Mouse (Mus musculus): ENCODE data around the gene Cnpy4.

The Cnpy4 gene

DNA sequence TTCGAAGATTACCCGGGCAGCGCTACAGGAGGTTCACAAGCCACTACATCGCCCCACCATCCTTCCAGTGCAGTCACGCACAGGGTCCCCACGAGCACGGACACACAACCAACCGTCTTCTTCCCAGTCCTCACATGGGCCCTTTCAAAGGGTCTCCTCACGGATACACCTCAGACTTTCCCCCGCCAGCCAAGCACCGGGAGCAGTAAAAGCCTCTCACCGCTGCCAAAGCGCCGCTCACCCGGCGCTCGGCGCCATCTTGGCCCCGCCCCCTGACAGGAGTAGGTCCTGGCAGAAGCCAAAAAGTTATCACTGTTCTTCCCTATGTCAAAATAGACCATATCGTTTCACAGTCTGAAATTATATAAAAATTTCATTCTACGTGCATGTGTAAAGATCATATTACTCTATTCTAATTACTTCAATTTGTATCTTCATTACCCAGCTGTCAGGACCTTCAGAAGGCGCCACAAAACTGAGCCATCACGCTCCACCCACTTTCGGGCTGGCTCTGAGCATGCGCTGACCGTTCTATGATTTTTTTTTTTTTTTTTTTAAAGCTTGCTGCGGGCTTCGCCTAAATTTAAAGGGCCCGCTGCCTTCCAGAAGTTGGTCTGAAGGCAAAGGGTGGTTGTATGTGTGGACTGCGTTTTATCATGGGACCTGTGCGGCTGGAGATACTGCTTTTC is at the start of gene Cnpy4, which contains the start of gene Taf6:
Gene Cnpy4, plus strand, starts transcription at position 536 of the 689 bp plus-strand sequence.
Gene Taf6, minus strand, starts transcription at position 502 of the 689 bp plus-strand sequence.
- in situ Hi-C loops (cut with MboI; ENCODE audit: low pct_unique_long_range_greater_than_20kb in 1 of 2, low sequenced_read_pairs in 2 of 2, unreplicated experiment in 1 of 2): no loop called here

DNA sequence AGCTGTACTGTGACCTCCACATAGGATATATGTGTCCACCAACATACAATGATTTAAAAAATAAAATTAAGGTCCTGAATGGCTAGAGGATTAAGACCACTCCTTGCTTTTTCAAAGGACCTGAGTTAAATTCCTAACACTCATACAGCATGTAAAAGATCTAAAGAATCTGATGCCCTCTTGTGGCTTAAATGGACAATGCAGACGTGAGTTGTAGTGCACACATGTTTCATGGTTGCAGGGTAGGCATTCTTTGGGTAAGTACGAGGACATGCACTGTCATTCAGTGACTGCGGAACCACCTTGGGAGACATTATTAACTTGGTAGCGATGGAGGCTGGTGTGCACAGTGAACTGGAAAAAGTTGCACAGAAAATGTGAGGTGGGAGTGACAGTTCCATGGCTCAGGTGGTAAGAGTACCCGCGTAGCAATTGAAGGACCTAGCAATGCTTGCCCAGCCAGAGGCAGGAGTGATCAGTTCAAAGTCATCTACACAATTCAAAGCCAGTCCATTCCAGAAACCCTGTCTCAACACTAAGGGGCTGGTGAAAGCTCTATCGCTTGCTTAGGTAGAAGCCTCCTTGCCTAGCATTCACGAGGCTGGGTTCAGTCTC is 49.2 kb upstream of the Cnpy4 start:
- in situ Hi-C loops (cut with MboI; ENCODE audit: low pct_unique_long_range_greater_than_20kb in 1 of 2, low sequenced_read_pairs in 2 of 2, unreplicated experiment in 1 of 2): loop anchor here in 1 of 2 experiments (10.0 kb wide), 1 partner anchor 243 kb away; no protein-coding TSS in a partner anchor

DNA sequence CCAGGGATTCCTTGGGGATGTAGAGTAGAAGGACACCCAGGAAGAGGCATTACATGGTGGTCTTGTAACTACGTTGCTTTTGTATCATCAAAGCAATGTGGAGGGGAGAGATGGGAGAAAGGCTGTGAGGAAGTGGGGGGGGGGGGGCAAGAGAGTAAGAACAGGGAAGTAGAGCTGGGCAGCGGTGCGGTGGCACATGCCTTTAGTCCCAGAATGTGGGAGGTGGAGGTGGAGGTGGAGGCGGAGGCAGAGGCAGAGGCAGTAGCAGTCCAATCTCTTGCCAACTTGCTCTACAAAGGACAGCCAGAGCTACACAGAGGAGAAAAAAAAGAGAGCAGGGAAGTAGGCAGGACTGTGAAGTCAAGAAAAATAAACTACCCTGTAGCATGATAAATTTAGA is 48.7 kb upstream of the Cnpy4 start:
- in situ Hi-C loops (cut with MboI; ENCODE audit: low pct_unique_long_range_greater_than_20kb in 1 of 2, low sequenced_read_pairs in 2 of 2, unreplicated experiment in 1 of 2): loop anchor here in 1 of 2 experiments (10.0 kb wide), 1 partner anchor 244 kb away; no protein-coding TSS in a partner anchor

DNA sequence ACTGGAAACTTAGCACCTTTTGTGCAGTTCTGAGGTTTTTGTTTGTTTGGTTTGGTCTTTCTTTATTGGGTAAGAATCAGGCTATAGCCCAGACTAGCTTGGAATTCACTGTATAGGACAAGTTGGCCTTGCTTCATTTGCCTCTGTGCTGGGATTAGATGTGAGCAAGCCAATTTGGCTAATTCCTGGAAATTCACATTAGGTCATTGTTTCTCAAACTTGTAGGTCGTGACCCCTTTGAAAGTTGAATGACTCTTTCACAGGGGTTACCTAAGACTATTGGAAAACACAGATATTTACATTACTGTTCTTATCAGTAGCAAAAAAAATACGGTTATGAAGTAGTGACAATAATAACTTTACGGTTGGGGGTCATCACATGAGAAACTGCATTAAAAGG is 32.9 kb upstream of the Cnpy4 start:
- in situ Hi-C loops (cut with MboI; ENCODE audit: low pct_unique_long_range_greater_than_20kb in 1 of 2, low sequenced_read_pairs in 2 of 2, unreplicated experiment in 1 of 2): no loop called here

DNA sequence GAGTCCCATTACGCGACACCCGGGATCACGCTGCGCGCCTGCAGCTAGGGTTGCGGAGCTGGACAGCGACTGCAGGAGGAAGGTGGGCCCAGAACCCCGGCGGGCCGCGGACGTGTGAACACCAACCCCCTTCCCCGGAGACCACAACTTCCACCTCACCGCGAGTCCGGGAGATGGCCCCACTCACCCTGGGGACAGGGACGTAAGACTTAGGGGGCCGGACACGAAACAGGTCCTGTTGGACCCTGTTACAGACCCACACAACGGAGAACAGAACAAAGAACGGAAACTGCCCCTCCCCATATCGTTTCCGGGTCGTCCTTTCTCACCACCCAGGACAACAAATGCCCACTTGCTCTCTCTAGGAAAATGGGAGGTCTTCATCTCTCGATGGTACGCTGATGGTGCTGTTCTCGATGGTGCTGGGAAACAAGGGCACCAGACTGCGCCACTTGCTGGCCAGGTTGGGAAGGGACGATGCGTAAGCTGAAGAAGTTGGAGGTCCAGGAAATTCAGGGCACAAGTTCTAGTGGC is 31.8 kb upstream of the Cnpy4 start, which contains the start of gene Zfp113:
Gene Zfp113, minus strand, starts transcription at position 302 of the 534 bp plus-strand sequence.
- in situ Hi-C loops (cut with MboI; ENCODE audit: low pct_unique_long_range_greater_than_20kb in 1 of 2, low sequenced_read_pairs in 2 of 2, unreplicated experiment in 1 of 2): no loop called here

DNA sequence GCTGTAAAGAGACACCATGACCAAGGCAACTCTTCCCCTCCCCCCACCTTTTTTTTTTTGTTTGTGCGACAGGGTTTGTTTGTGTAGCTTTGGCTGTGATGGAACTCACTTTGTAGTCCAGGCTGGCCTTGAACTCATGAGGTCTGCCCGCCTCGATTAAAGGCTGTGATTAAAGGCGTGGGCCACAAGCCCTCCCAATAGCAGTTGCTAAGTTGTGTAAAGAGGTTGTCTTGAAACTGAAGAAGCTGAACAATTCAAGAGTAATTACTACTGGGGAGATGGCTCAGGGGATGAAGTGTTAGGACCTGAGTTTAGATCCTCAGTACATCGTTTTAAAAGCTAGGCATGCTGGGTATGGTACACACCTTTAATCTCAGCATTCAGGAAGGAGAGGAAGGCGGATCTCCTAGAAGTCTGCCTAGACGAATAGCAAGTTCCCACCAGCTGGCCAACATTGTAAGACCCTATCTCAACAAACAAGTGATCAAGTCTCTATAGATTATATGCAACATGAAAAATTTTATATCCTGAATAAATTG is 27.0 kb upstream of the Cnpy4 start:
- in situ Hi-C loops (cut with MboI; ENCODE audit: low pct_unique_long_range_greater_than_20kb in 1 of 2, low sequenced_read_pairs in 2 of 2, unreplicated experiment in 1 of 2): no loop called here

DNA sequence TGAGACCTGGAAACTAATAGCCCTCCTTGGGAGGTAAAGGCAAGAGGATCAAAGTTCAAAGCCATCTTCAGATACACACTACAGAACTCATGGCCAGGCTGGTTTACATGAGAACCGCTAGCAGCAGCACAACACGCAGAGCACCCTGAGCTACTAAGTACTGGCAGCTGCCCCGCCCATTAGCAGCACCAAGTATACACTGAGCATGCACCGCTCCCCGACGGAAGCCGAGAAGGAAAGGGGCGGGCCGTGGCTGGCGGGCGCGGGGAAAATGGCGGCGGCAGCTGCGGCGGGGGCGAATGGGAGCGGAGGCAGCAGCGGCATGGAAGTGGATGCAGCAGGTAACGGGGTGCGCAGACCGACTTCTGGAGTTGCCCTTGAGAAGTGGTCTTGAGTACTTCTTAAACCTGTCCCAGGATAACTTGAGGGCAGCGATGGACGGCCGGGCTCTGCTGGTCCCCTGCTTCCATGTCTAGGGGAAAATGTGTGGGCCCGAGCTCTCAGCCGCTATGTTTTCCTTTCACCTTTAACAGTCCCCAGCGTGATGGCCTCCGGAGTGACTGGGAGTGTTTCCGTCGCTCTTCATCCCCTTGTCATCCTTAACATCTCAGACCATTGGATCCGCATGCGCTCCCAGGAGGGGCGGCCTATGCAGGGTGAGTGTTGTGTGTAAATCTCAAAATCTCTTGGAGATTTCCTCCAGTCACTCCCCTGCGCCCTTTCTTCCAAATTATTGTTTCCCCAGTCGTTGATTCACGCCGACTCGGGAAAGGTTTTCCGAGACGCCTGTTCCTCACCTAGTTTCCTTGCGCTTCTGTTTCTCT is 26.2 kb upstream of the Cnpy4 start, which contains the start of gene Cops6:
Gene Cops6, plus strand, starts transcription at position 230 of the 824 bp plus-strand sequence.
- in situ Hi-C loops (cut with MboI; ENCODE audit: low pct_unique_long_range_greater_than_20kb in 1 of 2, low sequenced_read_pairs in 2 of 2, unreplicated experiment in 1 of 2): no loop called here

DNA sequence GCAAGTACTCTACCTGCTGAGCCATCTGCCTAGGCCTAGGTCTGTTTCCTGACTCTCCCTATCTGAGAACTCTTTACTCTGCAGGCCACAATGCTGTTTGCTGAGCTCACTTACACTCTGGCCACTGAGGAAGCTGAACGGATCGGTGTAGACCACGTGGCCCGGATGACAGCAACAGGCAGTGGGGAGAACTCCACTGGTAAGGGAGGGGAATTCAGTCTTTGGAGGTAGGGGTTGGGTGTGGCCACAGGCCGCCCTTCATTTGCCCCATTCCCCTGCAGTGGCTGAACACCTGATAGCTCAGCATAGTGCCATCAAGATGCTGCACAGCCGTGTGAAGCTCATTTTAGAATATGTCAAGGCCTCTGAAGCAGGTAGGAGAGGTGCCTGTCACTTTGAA is 24.2 kb upstream of the Cnpy4 start:
- in situ Hi-C loops (cut with MboI; ENCODE audit: low pct_unique_long_range_greater_than_20kb in 1 of 2, low sequenced_read_pairs in 2 of 2, unreplicated experiment in 1 of 2): no loop called here

DNA sequence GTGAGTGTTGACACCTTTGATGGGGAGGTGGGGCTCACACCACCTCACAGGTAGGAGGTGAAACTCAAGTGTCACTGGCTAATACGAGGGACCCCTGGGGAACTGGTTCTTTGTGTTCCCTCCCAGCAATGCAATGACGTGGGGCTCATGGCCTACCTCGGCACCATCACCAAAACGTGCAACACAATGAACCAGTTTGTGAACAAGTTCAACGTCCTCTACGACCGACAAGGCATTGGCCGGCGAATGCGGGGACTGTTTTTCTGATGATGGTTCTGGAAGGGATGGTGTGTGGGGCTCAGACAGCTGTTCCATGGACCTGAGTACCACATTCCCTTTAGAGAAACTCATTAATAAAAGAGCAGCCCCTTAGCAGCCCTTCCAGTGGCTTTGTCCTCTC is 23.7 kb upstream of the Cnpy4 start:
- in situ Hi-C loops (cut with MboI; ENCODE audit: low pct_unique_long_range_greater_than_20kb in 1 of 2, low sequenced_read_pairs in 2 of 2, unreplicated experiment in 1 of 2): no loop called here

DNA sequence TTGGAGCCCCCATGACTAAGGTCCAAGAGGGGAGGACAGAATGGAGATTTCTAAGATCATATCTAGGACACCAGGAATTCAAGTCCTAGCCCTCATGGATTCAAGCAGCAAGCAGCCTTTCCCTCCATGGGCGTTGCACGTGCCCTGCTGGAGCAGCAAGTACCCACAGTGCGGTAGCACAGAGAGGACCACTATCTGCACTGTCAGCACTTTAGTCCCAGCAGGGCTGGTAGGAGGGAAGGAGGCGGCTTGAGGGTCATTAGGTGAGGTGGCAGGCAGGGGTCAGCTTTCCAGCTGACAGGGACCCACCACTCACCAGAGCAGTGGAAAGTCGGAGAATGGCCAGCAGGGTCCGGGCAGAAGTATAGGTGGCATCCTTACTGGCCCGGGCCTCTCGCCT is 21.7 kb upstream of the Cnpy4 start:
- in situ Hi-C loops (cut with MboI; ENCODE audit: low pct_unique_long_range_greater_than_20kb in 1 of 2, low sequenced_read_pairs in 2 of 2, unreplicated experiment in 1 of 2): no loop called here

DNA sequence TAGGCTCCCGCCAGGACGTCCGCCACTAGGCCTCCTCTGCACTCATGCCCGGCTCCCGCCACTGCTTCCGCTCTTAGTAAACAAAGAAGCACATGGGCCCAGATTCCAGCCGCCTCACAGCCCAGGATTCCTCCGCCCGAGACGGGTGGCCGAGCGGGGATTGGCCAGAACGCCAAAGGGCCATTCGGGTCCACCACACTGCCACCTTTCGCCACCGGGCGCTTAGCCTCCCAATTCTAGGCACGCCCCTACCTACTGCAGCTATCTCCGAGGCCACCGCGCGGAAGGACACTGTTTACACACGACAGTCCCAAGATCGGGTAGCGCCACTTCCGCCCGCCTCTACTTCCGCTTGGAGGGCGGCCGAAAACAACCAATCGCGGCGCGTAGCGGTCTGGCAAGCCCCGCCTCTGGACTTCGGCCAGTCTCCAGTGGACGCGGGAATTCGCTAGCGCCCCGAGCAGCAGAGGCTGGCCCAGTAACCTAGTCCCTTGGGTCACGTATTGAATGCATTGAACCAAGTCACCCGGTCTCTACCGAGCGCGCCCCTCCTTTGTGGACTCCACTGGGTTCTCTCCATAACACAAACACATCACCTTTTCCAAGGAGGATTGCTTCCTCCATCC is 16.2 kb upstream of the Cnpy4 start:
- in situ Hi-C loops (cut with MboI; ENCODE audit: low pct_unique_long_range_greater_than_20kb in 1 of 2, low sequenced_read_pairs in 2 of 2, unreplicated experiment in 1 of 2): no loop called here

DNA sequence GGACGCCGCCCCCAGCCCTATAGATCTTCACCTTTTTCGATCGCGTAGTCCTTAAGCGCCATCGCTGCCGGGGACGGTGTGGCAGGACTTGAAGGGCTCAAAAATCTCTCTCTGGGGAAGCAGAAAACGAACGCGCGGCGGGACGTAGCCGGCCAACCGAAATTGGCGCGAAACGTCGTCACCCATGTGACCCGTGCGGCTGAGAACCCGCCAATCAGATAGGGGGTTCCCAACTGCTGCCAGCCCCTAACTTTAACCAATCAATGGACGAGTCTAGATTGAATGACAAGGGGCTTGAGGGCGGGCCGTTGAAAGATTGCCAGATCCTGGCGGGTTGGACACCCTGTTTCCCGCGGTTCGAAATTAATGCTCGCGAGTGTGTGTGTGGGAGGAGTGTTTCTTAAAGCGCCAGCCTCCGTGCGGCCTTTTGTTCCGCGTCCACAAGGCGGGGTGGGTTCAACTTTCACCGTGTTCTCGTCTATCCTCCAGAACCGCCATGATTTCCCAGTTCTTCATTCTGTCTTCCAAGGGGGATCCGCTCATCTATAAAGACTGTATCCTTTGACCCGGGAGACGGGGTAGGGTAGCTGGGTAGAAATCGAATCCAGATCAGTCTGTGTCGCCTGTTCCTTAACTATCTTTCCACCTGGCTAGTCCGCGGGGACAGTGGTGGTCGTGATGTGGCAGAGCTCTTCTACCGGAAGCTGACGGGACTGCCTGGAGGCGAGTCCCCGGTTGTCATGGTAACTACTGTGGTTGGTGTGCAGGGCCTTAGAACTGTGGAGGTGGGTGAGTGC is 15.4 kb upstream of the Cnpy4 start, which contains the start of the genes Ap4m1 and Mcm7:
Gene Ap4m1, plus strand, starts transcription at position 308 of the 797 bp plus-strand sequence.
Gene Mcm7, minus strand, starts transcription at position 728 of the 797 bp plus-strand sequence.
- in situ Hi-C loops (cut with MboI; ENCODE audit: low pct_unique_long_range_greater_than_20kb in 1 of 2, low sequenced_read_pairs in 2 of 2, unreplicated experiment in 1 of 2): no loop called here

DNA sequence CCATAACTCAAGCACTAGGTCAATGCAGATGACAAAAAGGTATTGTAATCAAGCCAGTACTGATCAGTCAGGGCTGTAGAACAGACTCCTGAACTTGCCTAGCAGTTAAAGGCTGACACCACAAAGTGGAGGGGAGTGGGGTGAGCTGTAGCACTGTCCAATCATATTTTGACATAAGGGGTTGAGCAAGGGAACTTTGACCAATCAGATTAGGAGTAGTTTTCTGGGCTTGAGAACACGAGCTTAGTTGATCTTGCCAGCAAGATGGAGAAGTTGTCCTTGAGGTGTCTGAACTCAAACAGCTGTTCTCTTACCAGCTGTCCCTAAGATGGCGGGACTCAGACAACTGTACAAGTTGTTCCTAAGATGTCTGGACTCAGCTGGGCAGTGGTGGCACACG is 14.1 kb upstream of the Cnpy4 start:
- in situ Hi-C loops (cut with MboI; ENCODE audit: low pct_unique_long_range_greater_than_20kb in 1 of 2, low sequenced_read_pairs in 2 of 2, unreplicated experiment in 1 of 2): no loop called here

DNA sequence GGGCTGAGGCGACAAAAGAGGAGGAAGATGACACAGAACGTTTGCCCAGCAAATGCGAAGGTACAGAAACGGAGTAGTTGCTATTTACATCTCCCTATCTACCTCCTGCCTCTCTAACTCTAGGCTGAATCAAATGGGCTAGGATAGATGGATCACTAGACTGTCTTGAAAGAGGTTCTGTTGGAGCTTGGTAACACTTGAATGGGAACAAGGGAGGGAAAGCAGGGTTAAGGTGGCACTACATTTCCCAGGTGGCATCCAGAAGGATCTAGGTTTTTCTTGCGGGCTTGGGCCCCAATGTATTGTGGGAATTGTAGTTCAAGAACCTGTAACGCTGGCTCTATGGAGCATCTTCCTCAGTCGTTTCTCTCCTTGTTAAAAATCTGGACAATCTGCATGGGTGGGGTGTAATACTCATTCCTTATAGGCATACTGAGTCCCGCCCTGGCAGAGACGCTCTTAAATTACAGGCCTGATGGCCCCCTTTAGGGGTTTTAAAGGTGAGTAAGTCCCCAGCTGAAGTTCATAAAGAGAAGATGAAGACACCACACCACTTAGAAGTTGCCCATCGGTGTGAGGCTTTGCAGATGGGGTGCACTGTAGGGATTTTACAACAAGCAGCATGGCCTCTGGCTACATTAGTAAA is 499 bp downstream of the Cnpy4 start:
- in situ Hi-C loops (cut with MboI; ENCODE audit: low pct_unique_long_range_greater_than_20kb in 1 of 2, low sequenced_read_pairs in 2 of 2, unreplicated experiment in 1 of 2): no loop called here

DNA sequence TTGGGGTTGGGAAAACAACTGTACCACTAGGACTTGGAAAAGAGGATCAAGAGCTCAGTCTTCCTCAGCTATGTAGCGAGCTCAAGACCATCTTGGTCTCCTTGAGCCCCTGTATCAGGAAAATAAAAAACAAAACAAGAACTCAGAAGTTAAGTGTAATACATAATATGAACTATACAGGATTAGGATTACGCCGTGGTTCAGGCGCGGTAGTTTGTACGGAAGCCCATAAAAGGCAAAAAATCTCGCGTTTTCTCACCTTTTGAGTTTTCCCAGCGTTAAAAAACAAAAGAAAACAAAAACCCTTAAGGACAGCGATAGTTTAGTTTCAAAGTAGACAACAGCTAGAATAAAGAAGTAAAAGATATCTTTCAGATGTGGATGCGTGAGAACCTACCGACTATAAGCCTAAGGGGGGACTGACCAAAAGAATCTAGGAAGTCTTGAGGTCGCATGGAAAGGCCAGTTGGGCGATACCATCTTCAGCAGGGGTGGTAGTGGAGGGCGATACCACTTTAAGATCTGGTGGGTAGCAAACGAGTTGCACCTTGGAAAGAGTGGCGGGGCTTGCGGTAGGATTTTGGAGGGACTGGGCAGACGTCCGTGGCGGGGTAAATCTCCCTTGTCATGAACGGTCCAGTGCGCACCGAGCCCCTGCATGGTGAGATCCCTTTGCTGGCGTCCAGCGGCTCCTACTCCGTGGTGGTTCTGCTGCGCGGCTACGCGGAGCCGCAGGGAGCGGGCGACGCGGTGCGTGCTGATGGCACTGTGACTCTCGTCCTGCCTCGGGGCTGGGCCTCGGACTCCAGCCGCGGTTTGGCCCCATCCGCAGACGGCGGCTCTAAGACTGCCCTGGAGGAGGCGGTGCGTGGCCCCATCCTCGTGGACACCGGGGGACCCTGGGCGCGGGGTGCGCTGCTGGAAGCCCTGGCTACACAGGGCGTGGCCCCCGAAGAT is 6.8 kb downstream of the Cnpy4 start, which contains the start of gene Mblac1:
Gene Mblac1, plus strand, starts transcription at position 544 of the 957 bp plus-strand sequence.
- in situ Hi-C loops (cut with MboI; ENCODE audit: low pct_unique_long_range_greater_than_20kb in 1 of 2, low sequenced_read_pairs in 2 of 2, unreplicated experiment in 1 of 2): no loop called here

All from mouse embryonic stem cell (cell line).